Mouse (Mus musculus): ENCODE measurements at regions not wholly inside any gene's neighbourhood (a gene's known extent, or its start where the extent isn't known, plus 50 kb on each side); places are given as distances from the start of the nearest gene placed in this dataset.

GRCm38 (mm10) chr5:7517520-7518181 lies 173.1 kb upstream of the Zfp804b start:
- TF ChIP-seq CTCF (IDR thresholded peaks at IDR 0.05; ENCODE audit: low read depth): no peak
- no peak for TF ChIP-seq EP300 (IDR thresholded peaks at IDR 0.05; ENCODE audit: low read depth)

Data from heart, postnatal 0 days (tissue).